Mouse (Mus musculus) lung, adult 10 weeks (tissue): ENCODE results near the gene Qpctl. TPM values are rescaled to one million over a fixed set of nuclear protein-coding genes. Genes with fewer than 3 reads are reported as not detected.

Experiments used
- polyA plus RNA-seq: library from polyadenylated mRNA; stranded (reverse); fragments of 350-450 nt; fragmentation: Illumina TruSeq; extraction: RNeasy Lipid Tissue Mini Kit (QIAGEN cat#74804); gene quantifications from one replicate; pipeline ENCODE4 v1.2.3, GENCODE M21; 2014; ENCODE audit warnings: low read depth, low replicate concordance; ENCODE audit not compliant: insufficient read depth

The Qpctl gene
- 6.5 TPM for polyA plus RNA-seq

DNA sequence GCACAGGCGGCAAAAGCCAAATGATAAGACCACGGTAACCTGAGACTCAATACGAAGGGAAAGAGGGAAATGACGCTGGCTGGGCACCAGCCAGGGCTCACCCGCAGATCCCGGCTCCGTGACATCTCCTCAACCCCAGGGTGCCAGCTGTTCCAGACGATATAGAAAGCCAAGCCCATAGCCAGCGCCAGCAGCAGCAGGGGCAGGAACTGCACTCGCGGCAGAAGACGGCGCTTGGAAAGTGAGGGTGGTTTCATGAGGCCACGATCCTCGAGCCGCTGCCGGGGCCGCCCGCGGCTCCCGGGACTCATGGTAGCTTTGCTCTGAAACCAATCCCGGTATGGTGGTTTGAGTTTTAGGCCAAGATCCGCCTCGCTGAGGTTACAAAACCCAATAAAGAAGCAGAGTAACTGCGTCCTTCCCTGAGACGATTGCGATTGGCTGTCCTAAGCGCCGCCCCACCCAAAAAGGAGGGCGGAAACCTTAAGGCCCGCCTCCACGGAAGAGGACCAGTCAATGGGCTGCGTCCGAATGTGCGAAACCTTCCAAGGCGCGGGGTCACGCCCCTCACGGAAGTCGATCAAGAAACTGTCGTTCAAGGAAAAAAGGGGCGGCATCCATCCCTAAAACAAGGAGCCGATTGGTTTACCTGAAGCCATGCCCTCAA is at the start of gene Qpctl:
TSS of gene Qpctl (minus strand) at position 417 of the 667 bp plus-strand sequence.

DNA sequence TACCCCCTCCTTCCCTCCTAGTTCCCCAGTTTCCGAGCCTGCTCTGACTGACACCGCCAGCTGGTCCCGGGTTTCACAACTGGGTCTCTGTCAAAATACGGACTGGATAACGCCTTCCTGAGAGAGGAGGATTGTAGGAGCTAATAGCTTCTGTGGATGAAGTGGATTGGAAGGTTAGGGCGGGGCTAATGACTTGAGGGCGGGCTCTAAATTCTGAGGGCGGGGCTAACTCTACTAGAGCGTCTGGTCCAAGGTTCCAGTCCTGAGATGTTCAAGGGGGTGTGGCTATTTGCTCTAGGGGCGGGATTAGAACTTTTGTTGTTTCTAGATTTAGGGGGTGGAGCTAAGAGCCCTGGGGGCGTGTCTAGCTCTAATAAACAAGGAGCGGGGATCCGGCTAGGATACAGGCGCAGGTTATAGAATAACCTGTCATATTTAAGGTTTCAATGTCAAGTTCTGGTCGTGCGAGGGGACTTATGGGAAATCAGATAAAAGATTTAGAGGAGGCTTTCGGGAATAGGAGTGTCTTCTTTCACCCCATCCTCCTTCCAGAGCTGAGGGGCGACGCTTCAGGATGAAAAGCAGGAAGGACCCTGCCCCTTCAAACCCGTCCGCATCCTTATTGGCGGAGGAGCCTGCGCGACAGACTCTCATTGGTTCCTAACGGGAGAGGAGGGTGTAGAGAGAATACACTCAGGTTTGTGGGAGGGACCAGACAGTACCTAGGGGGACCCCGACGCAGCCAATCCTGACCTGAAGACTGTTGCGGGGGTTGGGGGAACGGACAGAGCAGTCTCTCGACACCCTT is 26.8 kb upstream of the Qpctl start, which contains the start of gene Eml2:
TSS of gene Eml2 (plus strand) at position 714 of the 808 bp plus-strand sequence.

DNA sequence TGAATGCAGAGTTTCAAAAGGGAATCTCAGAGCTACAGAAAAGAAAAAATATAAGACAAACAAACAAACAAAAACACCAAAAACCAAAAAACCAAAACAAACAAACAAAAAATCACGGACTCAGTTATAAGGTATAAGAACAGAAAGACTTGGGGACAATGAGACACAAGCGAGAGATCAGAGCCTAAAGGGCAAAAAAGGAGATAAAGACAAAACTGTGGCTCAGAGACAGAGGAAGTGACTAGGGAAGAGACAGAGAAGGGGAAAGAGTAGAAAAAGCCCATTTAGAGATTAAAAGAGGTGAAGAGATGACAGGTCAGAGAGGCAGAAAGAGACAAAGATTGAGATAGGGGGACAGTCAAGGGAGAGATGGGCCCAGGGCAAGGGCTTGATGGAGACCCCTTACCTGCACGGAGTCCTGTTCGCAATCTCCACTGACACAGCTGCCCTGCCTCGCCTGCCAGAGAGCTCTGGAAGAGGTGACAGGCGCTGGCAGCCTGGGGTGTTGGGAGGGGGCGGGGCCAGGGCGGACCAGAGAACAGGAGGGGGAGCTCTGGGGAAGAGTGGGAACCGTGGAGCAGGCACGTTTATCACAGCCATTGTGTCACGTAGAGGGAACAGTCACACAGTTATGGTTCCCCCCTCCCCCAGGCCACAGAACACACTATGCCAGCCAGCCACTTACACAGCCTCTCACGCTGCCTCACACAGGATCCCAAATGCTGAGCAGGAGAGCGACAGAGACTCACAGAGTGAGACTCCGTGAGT is 16.7 kb upstream of the Qpctl start, which contains the start of gene Gipr:
TSS of gene Gipr (minus strand) at position 472 of the 768 bp plus-strand sequence.

DNA sequence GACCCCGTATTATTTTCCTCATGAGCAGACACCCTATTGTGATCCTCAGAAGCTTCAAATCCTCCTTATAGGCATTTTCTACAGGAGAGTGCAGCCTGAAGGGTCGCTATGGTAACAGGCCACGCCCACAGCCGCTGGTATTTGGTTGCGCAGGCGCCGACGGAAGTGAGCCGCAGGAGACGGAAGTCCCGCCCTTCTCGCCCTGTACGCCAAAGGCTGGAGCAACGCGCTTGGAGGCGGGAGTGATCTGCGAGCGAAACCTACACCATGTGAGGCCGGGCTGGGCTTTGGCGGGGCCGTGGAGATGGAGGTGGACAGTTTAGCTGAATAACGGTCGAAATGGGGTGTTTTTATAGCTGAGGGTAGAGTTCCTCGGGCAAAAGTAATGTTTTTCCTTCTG is 535 bp upstream of the Qpctl start, which contains the start of gene Snrpd2:
TSS of gene Snrpd2 (plus strand) at position 97 of the 400 bp plus-strand sequence.

DNA sequence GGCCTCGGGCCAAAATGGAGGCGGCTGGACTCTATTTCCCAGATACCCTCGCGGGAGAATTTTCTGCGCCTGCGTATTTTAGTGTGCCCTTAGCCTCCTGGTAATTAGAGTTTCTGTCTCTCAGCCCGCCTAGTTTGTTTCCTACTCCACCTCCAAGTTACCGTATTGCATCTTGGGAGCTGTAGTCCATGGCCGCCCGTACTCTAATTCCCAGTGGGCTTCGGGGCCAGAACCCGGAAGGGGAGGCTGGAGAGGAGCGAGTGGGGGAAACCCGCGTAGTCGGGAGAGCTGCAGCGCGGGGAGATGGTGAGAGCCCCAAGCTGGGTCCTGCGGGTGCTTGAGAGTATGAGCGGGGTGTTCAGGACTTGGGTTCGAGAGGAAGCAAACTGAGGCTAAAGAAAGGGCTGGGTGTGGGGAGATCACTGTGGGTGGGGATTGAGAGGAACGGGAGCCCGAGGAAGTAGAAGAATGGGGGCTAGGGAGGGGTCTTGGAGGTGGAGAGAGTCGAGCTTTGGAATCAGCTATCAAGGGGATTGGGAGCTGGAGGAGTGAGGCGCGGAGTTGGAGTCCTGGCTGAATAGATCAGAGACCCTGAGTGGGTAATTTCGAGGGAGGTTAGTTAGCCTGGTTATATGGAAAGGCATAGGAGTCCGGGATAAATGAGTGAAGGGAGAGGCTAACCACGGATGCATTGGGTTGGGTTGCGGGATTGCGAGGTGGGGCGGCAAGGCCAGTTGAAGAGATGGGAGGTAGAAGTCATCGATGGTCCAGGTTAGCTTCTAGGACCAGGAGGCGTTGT is 29.3 kb downstream of the Qpctl start, which contains the start of gene Fbxo46:
TSS of gene Fbxo46 (plus strand) at position 229 of the 799 bp plus-strand sequence.

DNA sequence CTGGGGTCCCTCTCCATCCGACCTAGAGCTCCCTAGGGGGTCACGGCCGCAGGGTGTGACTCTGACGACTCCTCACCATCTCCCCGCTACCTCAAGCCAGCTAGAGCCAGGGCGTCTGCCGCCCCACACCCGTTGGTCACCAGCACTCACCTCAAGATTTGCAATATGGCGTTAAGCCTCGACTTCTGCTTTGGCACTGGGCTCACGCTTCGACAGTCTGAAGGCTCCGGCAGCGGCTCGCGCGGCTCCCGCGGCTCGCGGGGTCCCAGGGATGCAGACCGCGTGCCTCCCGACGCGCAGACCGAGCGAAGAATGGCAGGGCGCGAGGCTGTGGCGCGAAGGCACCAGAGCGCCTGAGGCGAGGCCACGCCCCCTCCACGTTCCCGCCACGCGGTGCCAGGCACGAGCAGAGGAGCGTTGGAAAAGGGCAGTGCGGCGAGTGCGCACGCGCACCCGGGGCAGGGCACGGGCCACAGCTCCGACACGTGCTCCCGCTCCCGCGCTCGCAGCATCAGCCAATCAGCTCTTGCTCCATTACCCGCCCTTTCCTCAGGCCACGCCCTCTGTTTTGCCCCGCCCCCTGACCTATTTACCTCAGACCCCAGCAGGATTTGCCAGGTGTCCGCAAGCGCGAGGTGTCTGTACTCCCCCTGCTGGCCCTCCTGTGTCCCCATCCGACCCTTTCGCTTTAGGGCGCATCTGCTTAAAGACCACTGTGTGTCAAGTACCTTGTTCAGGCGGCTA is 30.9 kb downstream of the Qpctl start, which contains the start of gene Gm4969:
TSS of gene Gm4969 (minus strand) at position 341 of the 744 bp plus-strand sequence.

DNA sequence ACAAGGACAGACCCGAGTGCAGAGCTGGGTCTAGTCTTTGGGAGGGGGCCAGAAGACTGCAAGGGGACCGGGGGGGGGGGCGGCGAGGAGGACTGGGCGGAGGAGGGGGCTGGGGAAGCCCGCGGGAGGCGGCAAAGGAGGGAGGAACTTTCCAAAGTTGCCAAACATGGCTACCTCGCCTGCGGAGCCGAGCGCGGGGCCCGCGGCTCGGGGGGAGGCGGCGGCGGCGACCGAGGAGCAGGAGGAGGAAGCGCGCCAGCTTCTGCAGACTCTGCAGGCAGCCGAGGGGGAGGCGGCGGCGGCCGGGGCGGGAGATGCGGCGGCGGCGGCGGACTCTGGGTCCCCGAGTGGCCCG is 54.6 kb downstream of the Qpctl start, which contains the start of gene Six5:
TSS of gene Six5 (plus strand) at position 124 of the 355 bp plus-strand sequence.

Other genes with a start within 250 kb of the Qpctl start
- gene Ccdc61, start 238.9 kb downstream of the Qpctl start, polyA plus RNA-seq: 11.3 TPM
- 2.6 TPM for gene Nova2, start 223.4 kb downstream of the Qpctl start, polyA plus RNA-seq
- gene Nanos2, start 161.9 kb downstream of the Qpctl start, polyA plus RNA-seq: not detected
- gene Mypop, start 158.0 kb downstream of the Qpctl start, polyA plus RNA-seq: 2.8 TPM
- gene Irf2bp1, start 145.2 kb downstream of the Qpctl start, polyA plus RNA-seq: 19.2 TPM
- 0.19 TPM for gene Foxa3, start 125.8 kb downstream of the Qpctl start, polyA plus RNA-seq
- gene Sympk, start 124.9 kb downstream of the Qpctl start, polyA plus RNA-seq: 35.7 TPM
- not detected for gene Rsph6a, start 94.6 kb downstream of the Qpctl start, polyA plus RNA-seq
- gene Dmwd, start 73.1 kb downstream of the Qpctl start, polyA plus RNA-seq: 27.0 TPM
- gene Dmpk, start 65.4 kb downstream of the Qpctl start, polyA plus RNA-seq: 30.8 TPM
- 6.2 TPM for gene Six5, start 54.7 kb downstream of the Qpctl start, polyA plus RNA-seq
- gene Gm4969, start 30.9 kb downstream of the Qpctl start, polyA plus RNA-seq: not detected
- gene Fbxo46, start 29.4 kb downstream of the Qpctl start, polyA plus RNA-seq: 5.1 TPM
- gene Snrpd2, start 431 bp upstream of the Qpctl start, polyA plus RNA-seq: 65.6 TPM
- 0.12 TPM for gene Gipr, start 16.8 kb upstream of the Qpctl start, polyA plus RNA-seq
- 40.3 TPM for gene Eml2, start 27.1 kb upstream of the Qpctl start, polyA plus RNA-seq
- gene Gpr4, start 63.2 kb upstream of the Qpctl start, polyA plus RNA-seq: 4.3 TPM
- 14.0 TPM for gene Opa3, start 79.0 kb upstream of the Qpctl start, polyA plus RNA-seq
- gene Vasp, start 122.5 kb upstream of the Qpctl start, polyA plus RNA-seq: 88.6 TPM
- gene Ppm1n, start 130.8 kb upstream of the Qpctl start, polyA plus RNA-seq: not detected
- gene Rtn2, start 133.3 kb upstream of the Qpctl start, polyA plus RNA-seq: 22.9 TPM
- gene Fosb, start 160.8 kb upstream of the Qpctl start, polyA plus RNA-seq: 1.3 TPM
- 27.7 TPM for gene Ercc1, start 195.5 kb upstream of the Qpctl start, polyA plus RNA-seq
- 5.7 TPM for gene Cd3eap, start 210.2 kb upstream of the Qpctl start, polyA plus RNA-seq
- 2.5 TPM for gene Ppp1r13l, start 210.5 kb upstream of the Qpctl start, polyA plus RNA-seq
- 14.0 TPM for gene Ercc2, start 232.7 kb upstream of the Qpctl start, polyA plus RNA-seq